Mouse (Mus musculus) hindbrain, postnatal 0 days (tissue): ENCODE results near the gene Rps3. TPM values are rescaled to one million over a fixed set of nuclear protein-coding genes. Genes with fewer than 3 reads are reported as not detected.
A peak's percentile ranks its signal among the peaks of the same experiment; 100 is the strongest.

Experiments used
- ATAC-seq: fragments of 200-750 bp; cut with Nextera tagmentation; 2 replicates; pipeline ENCODE4 v1.8.0; 2017; ENCODE audit warnings: mild to moderate bottlenecking, moderate TSS enrichment, moderate library complexity
- DNase-seq: peaks from one replicate; pipeline ENCODE4 v3.0.0-alpha.2; 2015; ENCODE audit warnings: low spot score
- H3K27ac ChIP-seq: fragments of 300-500 bp; sonication (generic); 2 replicates; pipeline ENCODE4 v1.5.1; 2014; ENCODE audit warnings: mild to moderate bottlenecking
- H3K27me3 ChIP-seq: fragments of 300-500 bp; sonication (generic); 2 replicates; pipeline ENCODE4 v1.6.1; 2014; ENCODE audit warnings: low read length, mixed read lengths; ENCODE audit not compliant: insufficient read depth
- H3K36me3 ChIP-seq: fragments of 300-500 bp; sonication (generic); 2 replicates; pipeline ENCODE4 v1.6.1; 2014; ENCODE audit warnings: low read length, mixed read lengths; ENCODE audit not compliant: insufficient read depth
- H3K4me1 ChIP-seq: fragments of 300-500 bp; sonication (generic); 2 replicates; pipeline ENCODE4 v1.6.1; 2014; ENCODE audit warnings: antibody characterized with exemption, low read length, mixed read lengths; ENCODE audit not compliant: insufficient read depth
- H3K4me2 ChIP-seq: fragments of 300-500 bp; sonication (generic); 2 replicates; pipeline ENCODE4 v1.6.1; 2014; ENCODE audit warnings: low read depth, mild to moderate bottlenecking, low read length, moderate library complexity, mixed read lengths
- H3K4me3 ChIP-seq: fragments of 300-500 bp; sonication (generic); 2 replicates; pipeline ENCODE4 v1.5.1; 2014; ENCODE audit warnings: low read length
- H3K9ac ChIP-seq: fragments of 300-500 bp; sonication (generic); replicated peaks from 2 replicates; pipeline ENCODE4 v1.6.1; 2014; ENCODE audit warnings: mild to moderate bottlenecking, low read length, moderate library complexity, mixed read lengths
- H3K9me3 ChIP-seq: fragments of 300-500 bp; sonication (generic); 2 replicates; pipeline ENCODE4 v1.6.1; 2016; ENCODE audit warnings: low read length, mixed read lengths
- CTCF ChIP-seq: IDR thresholded peaks from 2 replicates; pipeline ENCODE4 v1.5.1; 2016; ENCODE audit warnings: antibody characterized with exemption, control low read depth, low read depth
- WGBS: fragments of 180-500 bp; shearing (Covaris S2); extraction: QIAGEN DNeasy Blood & Tissue Kit; methylation state at CpG from one replicate; pipeline ENCODE4 v1.1.7; 2014; 5-methylcytosine and 5-hydroxymethylcytosine counted together
- polyA plus RNA-seq: library from polyadenylated mRNA; unstranded; fragments of >200 nt; fragmentation: Nextera tagmentation; extraction: Ambion mirVana; gene quantifications from 2 replicates; pipeline ENCODE4 v1.2.1, GENCODE M21; 2015
- total RNA-seq: library from RNA; depleted of rRNA; stranded (reverse); fragments of >200 nt; gene quantifications from 2 replicates; pipeline ENCODE4 v1.2.3, GENCODE M21; 2014; rRNA removed

Rps3 gene
- total and polyA plus RNA-seq, 2 experiments from 2014 or later, result 459 to 526 TPM

DNA sequence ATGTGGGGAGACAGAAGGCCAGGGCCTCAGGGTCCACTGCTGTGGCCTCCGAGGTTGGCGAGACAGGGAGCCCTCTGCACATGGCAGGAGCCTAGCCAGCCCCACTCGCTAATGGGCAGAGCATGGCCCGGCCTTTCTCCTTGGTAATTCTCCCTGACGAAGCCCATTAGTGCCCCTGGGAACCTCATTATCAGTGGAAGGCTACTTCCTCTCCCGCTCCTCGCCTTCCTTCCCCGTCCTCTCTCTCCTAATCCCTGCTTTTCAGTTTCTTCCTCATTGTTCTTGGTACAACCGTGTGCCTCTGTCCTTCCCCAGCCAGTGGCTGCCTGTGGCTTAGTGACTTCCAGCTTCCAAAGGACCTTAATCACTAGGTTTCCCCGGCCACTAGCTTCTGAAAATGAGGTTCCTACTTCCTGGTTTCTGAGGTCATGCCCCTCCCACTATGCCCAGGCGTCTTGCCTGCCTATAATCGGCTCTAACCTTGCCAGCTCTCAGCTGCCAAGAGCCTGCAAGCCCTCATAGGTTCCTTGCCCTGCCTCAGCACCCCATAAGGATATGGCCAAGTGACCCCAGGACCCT lies 48.8 kb downstream of the Rps3 start:
- no peak overlapping the region for H3K4me3 ChIP-seq
- H3K4me1 ChIP-seq, result peaks cover 8% of the 10 kb centered on the region
- no peak for TF ChIP-seq CTCF
- H3K9me3 ChIP-seq, result no peaks in the 10 kb centered on the region
- no peak overlapping the region for H3K27ac ChIP-seq
- ATAC-seq, result no peak
- H3K9ac ChIP-seq, result no peak overlapping the region
- no peak for DNase-seq
- no peaks in the 10 kb centered on the region for H3K36me3 ChIP-seq
- H3K27me3 ChIP-seq, result no peaks in the 10 kb centered on the region
- H3K4me2 ChIP-seq, result no peak overlapping the region
- 43% methylated on average over 12 of the region's 12 CpGs for WGBS

DNA sequence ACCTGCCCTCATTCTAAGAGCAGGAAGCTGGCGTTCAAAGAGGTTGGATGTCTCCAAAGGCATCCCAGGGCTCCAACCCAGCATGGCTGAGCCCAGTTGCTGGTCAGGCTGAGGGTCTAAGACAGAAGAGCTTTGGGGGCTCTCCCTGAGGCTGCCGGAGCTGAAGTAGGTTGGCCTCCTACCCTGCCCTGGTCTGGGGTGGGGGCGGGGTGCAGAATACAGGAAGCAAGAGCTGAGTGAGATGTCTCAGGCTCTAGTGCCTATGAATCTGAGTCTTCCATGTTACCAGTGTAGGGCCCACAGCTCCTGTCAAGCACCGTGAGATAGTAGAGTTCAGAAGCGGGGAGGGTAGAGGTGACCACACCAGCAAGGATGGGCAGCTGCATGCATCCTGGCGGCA lies 50.7 kb downstream of the Rps3 start:
- no peak overlapping the region for H3K27ac ChIP-seq
- no peak for TF ChIP-seq CTCF

DNA sequence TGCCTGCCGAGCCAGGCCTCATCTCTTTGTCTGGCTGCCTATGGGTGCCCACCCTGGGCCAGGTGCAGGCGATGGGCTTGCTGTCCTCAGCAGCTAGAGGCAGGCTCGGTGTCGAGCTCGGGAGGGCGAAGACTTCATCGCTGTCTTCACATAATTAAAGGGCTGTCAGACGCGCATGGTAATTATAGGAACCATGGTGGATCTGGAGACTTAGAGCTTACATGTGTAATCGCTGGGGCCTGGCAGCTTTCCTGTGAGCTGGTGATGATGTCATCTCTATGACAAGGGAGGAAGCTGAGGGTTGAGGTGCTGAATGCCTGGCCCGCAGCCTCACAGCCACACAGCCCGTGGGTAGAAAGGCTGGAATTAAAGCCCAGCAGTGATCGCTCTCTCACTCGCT lies 51.3 kb downstream of the Rps3 start:
- Histone ChIP-seq H3K9me3 (no peaks in the 10 kb centered on the region), H3K27ac (no peak overlapping the region), H3K4me2 (no peak overlapping the region), H3K9ac (no peak overlapping the region), H3K4me3 (no peak overlapping the region), H3K36me3 (no peaks in the 10 kb centered on the region), H3K4me1 (peaks cover 8% of the 10 kb centered on the region), H3K27me3 (no peaks in the 10 kb centered on the region)
- DNase-seq (peak; percentile 32), ATAC-seq (no peak)
- no peak for TF ChIP-seq CTCF
- 37% methylated on average over 14 of the region's 14 CpGs for WGBS

More for the DNA sequence above, 50.7 kb downstream of the Rps3 start:
- no peak for DNase-seq
- Histone ChIP-seq H3K9ac (no peak overlapping the region), H3K4me1 (peaks cover 8% of the 10 kb centered on the region), H3K27me3 (no peaks in the 10 kb centered on the region), H3K36me3 (no peaks in the 10 kb centered on the region), H3K9me3 (no peaks in the 10 kb centered on the region), H3K4me3 (no peak overlapping the region), H3K4me2 (no peak overlapping the region)
- ATAC-seq, result no peak
- WGBS, result 87% methylated on average over 6 of the region's 6 CpGs

DNA sequence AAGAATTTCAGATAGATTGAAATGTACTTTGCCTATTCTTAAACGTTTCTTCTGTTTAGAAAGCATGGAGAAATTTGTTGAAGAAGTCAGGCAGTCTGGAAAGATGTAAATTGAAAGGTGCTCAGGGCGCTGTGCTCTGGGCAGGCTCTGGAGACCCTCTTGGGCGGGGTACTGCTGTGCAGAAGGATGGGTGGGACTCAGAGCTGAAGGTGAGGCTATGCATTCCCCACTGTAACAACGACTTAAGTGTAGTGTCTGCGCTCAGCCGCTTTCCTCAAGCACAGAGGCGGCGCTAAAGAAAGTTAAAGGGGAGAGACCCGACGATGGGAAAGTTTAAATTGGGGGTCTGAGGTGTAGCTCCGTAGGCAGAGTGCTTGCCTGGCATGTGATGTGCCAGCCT lies 53.3 kb downstream of the Rps3 start:
- no peaks in the 10 kb centered on the region for H3K36me3 ChIP-seq
- H3K27ac ChIP-seq, result 0 out of 2 replicates have a peak overlapping the region, but pooled peaks have one; percentile 5
- no peak for DNase-seq
- H3K4me3 ChIP-seq, result no peak overlapping the region
- H3K4me1 ChIP-seq, result peaks cover 8% of the 10 kb centered on the region
- ATAC-seq, result no peak
- no peaks in the 10 kb centered on the region for H3K27me3 ChIP-seq
- 74% methylated on average over 11 of the region's 11 CpGs for WGBS
- no peak overlapping the region for H3K4me2 ChIP-seq
- H3K9me3 ChIP-seq, result no peaks in the 10 kb centered on the region
- no peak overlapping the region for H3K9ac ChIP-seq
- no peak for TF ChIP-seq CTCF

DNA sequence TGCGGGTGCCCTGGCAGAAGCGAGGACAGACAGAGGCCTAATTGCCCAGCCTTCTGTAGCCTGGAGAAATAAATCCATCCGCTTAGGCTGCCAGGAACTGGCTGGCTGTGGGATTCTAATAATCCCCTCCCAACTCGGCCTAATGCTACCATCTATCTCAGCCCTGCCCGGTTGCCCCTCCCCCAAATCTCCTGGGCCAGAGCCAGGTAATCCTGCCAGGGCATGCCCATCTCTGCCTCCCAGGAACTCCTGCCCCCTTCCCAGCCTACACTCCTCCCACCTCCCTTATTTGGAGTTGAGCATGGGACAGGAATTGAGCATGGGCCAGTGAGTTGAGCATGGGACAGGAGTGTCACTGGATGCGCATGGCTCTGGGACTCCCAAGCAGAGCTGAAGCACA lies 53.8 kb downstream of the Rps3 start:
- Histone ChIP-seq H3K36me3 (no peaks in the 10 kb centered on the region), H3K4me2 (no peak overlapping the region), H3K4me3 (no peak overlapping the region), H3K27ac (0 out of 2 replicates have a peak overlapping the region, but pooled peaks have one; percentile 5), H3K9me3 (no peaks in the 10 kb centered on the region), H3K4me1 (peaks cover 8% of the 10 kb centered on the region), H3K9ac (no peak overlapping the region; the same call in 1 of the 2 replicates), H3K27me3 (no peaks in the 10 kb centered on the region)
- no peak for TF ChIP-seq CTCF
- peak; percentile 71 for DNase-seq
- 32% methylated on average over 6 of the region's 6 CpGs for WGBS
- peak; percentile 11; the same call in 1 of the 2 replicates for ATAC-seq

DNA sequence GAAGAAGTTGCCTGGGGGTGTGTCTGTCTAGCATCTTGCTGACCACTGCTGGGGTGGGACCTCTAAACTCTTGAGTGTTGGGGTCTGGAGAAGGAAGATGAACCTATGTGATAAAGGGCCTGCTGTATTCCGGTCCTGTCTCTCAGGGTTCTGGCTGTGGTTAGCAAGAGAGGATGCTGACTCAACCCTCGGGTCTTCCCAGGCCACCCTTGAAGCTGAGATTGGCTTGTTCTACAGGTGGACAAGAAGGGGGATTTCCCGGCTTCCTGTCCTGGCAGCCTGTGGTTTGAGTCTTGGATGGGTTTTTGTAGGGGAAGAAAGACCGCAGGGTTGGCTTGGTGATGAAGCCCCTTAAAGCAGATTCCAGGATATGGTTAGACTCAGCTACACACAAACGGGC lies 54.7 kb downstream of the Rps3 start:
- no peaks in the 10 kb centered on the region for H3K9me3 ChIP-seq
- no peak overlapping the region for H3K9ac ChIP-seq
- H3K4me1 ChIP-seq, result peaks cover 8% of the 10 kb centered on the region
- TF ChIP-seq CTCF, result no peak
- ATAC-seq, result no peak
- DNase-seq, result no peak
- 86% methylated on average over 5 of the region's 5 CpGs for WGBS
- H3K36me3 ChIP-seq, result no peaks in the 10 kb centered on the region
- no peak overlapping the region for H3K27ac ChIP-seq
- H3K4me3 ChIP-seq, result no peak overlapping the region
- no peaks in the 10 kb centered on the region for H3K27me3 ChIP-seq
- H3K4me2 ChIP-seq, result no peak overlapping the region

DNA sequence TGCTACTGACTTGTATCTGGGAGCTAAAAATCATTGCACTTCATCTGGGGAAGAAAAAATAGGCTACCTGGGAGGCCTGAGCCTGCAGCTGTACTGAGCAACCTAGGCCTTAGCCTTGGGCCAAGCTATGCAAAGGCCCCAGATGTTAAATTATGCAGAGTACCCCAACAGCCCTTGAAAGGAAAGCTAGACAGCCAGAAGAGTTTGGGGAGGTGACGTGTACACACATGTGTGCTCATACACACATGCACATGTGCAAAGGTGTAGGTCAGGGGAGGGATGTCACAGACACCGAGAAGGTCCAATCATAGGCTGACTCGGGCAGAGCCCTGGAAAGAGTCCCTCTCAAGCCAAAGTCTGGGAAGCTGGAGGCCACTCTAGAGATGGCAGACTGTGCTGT lies 55.6 kb downstream of the Rps3 start:
- Histone ChIP-seq H3K4me2 (no peak overlapping the region), H3K27me3 (no peaks in the 10 kb centered on the region), H3K4me1 (peaks cover 8% of the 10 kb centered on the region), H3K27ac (no peak overlapping the region), H3K9me3 (no peaks in the 10 kb centered on the region), H3K4me3 (no peak overlapping the region), H3K9ac (no peak overlapping the region), H3K36me3 (no peaks in the 10 kb centered on the region)
- ATAC-seq, result no peak
- no peak for TF ChIP-seq CTCF
- no peak for DNase-seq
- 89% methylated on average over 3 of the region's 3 CpGs for WGBS

Other genes with a start within 250 kb of the Rps3 start
- gene Mogat2, start 245.1 kb downstream of the Rps3 start, total RNA-seq, result 1.2 TPM in 1 of 2 replicates, not detected in the other
- gene Mogat2, start 245.1 kb downstream of the Rps3 start, polyA plus RNA-seq, result 0.29 TPM in 2 replicates
- gene Map6, start 216.3 kb downstream of the Rps3 start, total RNA-seq, result 292 and 327 TPM in 2 replicates
- gene Map6, start 216.3 kb downstream of the Rps3 start, polyA plus RNA-seq, result 97.4 and 111 TPM in 2 replicates
- gene Serpinh1, start 130.5 kb downstream of the Rps3 start, total RNA-seq, result 214 and 215 TPM in 2 replicates
- gene Serpinh1, start 130.5 kb downstream of the Rps3 start, polyA plus RNA-seq, result 161 TPM in 2 replicates
- gene Gdpd5, start 102.3 kb downstream of the Rps3 start, total RNA-seq, result 40.5 and 47.6 TPM in 2 replicates
- gene Gdpd5, start 102.3 kb downstream of the Rps3 start, polyA plus RNA-seq, result 26.7 and 26.8 TPM in 2 replicates
- 2.3 and 3.3 TPM in 2 replicates for gene Klhl35, start 17.7 kb downstream of the Rps3 start, total RNA-seq
- gene Klhl35, start 17.7 kb downstream of the Rps3 start, polyA plus RNA-seq, result 2.3 TPM in 2 replicates
- 106 and 113 TPM in 2 replicates for gene Arrb1, start 51.7 kb upstream of the Rps3 start, total RNA-seq
- gene Arrb1, start 51.7 kb upstream of the Rps3 start, polyA plus RNA-seq, result 13.5 and 13.7 TPM in 2 replicates
- 6.4 and 7.9 TPM in 2 replicates for gene Tpbgl, start 143.4 kb upstream of the Rps3 start, total RNA-seq
- 2.3 and 2.9 TPM in 2 replicates for gene Tpbgl, start 143.4 kb upstream of the Rps3 start, polyA plus RNA-seq
- gene Slco2b1, start 227.6 kb upstream of the Rps3 start, total RNA-seq, result 14.3 and 16.5 TPM in 2 replicates
- 6.8 and 7.0 TPM in 2 replicates for gene Slco2b1, start 227.6 kb upstream of the Rps3 start, polyA plus RNA-seq
- gene Olfr520, start 246.5 kb upstream of the Rps3 start, total RNA-seq, result not detected in 2 replicates
- not detected in 2 replicates for gene Olfr520, start 246.5 kb upstream of the Rps3 start, polyA plus RNA-seq